Mouse (Mus musculus) CH12.LX (cell line): ENCODE measurements around the gene Hsf5.

ENCODE experiments used
- BHLHE40 ChIP-seq: IDR thresholded peaks from 2 replicates; pipeline ENCODE4 v1.6.1; 2011; ENCODE audit warnings: mild to moderate bottlenecking, low read depth, low read length, improper control_type of control experiment
- CTCF ChIP-seq, 2 experiments: IDR thresholded peaks in 1 of 2; conservative IDR thresholded peaks in 1 of 2; 2 replicates each; pipeline ENCODE4 v1.5.1; 2011 to 2012; ENCODE audit warnings: low read depth in 2 of 2, low read length in 2 of 2, improper control_type of control experiment in 1 of 2, inconsistent platforms in 1 of 2, mild to moderate bottlenecking in 1 of 2, moderate library complexity in 1 of 2
- JUND ChIP-seq: conservative IDR thresholded peaks from 2 replicates; pipeline ENCODE4 v1.6.1; 2011; ENCODE audit warnings: low read depth, low read length, improper control_type of control experiment
- MAZ ChIP-seq: IDR thresholded peaks from 2 replicates; pipeline ENCODE4 v1.6.1; 2012; ENCODE audit warnings: low read depth, mild to moderate bottlenecking, inconsistent platforms, low read length, improper control_type of control experiment, moderate library complexity
- NELFE ChIP-seq: IDR thresholded peaks from 2 replicates; pipeline ENCODE4 v1.6.1; 2011; ENCODE audit warnings: low read depth, low read length, improper control_type of control experiment
- POLR2AphosphoS2 ChIP-seq: IDR thresholded peaks from 2 replicates; pipeline ENCODE4 v1.6.1; 2011; ENCODE audit warnings: low read depth, low read length, improper control_type of control experiment
- SMC3 ChIP-seq: IDR thresholded peaks from 2 replicates; pipeline ENCODE4 v1.6.1; 2011; ENCODE audit warnings: low read depth, low read length, improper control_type of control experiment
- TBP ChIP-seq: conservative IDR thresholded peaks from 2 replicates; pipeline ENCODE4 v1.6.1; 2011; ENCODE audit warnings: low read depth, low read length, improper control_type of control experiment
- TCF12 ChIP-seq: IDR thresholded peaks from 2 replicates; pipeline ENCODE4 v1.6.1; 2014; ENCODE audit warnings: low read depth, mild to moderate bottlenecking, inconsistent platforms, low read length, improper control_type of control experiment

GRCm38 (mm10) chr11:87708979-87709378 lies 92.0 kb downstream of the Hsf5 start:
- TF ChIP-seq NELFE (no peak), SMC3 (no peak), MAZ (no peak), BHLHE40 (no peak), POLR2AphosphoS2 (no peak), CTCF (conservative IDR thresholded peaks at IDR 0.05 in 1 of 2, IDR thresholded peaks at IDR 0.05 in 1 of 2; ENCODE audit: low read depth in 2 of 2, low read length in 2 of 2) (no peak), TBP (no peak), TCF12 (no peak), JUND (no peak)
